Mouse (Mus musculus) neural tube, embryonic 11.5 days (tissue): ENCODE measurements at regions not wholly inside any gene's neighbourhood (a gene's known extent, or its start where the extent isn't known, plus 50 kb on each side); places are given as distances from the start of the nearest gene placed in this dataset.

ENCODE experiments used
- ATAC-seq: fragments of 200-750 bp; cut with Nextera tagmentation; 2 replicates; pipeline ENCODE4 v1.8.0; 2017; ENCODE audit warnings: moderate number of reproducible peaks, mild to moderate bottlenecking, moderate TSS enrichment, moderate library complexity; ENCODE audit not compliant: insufficient read depth, low FRiP score, low TSS enrichment
- DNase-seq: peaks from one replicate; pipeline ENCODE4 v3.0.0-alpha.2; 2015; ENCODE audit warnings: low spot score
- H3K27ac ChIP-seq: fragments of 300-500 bp; sonication (generic); 2 replicates; pipeline ENCODE4 v1.5.1; 2014; ENCODE audit warnings: low read depth, mild to moderate bottlenecking, low read length
- H3K27me3 ChIP-seq: fragments of 300-500 bp; sonication (generic); 2 replicates; pipeline ENCODE4 v1.6.1; 2014; ENCODE audit warnings: mild to moderate bottlenecking, low read length, mixed read lengths; ENCODE audit not compliant: control insufficient read depth, insufficient read depth
- H3K36me3 ChIP-seq: fragments of 300-500 bp; sonication (generic); 2 replicates; pipeline ENCODE4 v1.6.1; 2014; ENCODE audit warnings: mild to moderate bottlenecking, low read length, moderate library complexity, mixed read lengths; ENCODE audit not compliant: control insufficient read depth, insufficient read depth
- H3K4me1 ChIP-seq: fragments of 300-500 bp; sonication (generic); 2 replicates; pipeline ENCODE4 v1.6.1; 2014; ENCODE audit warnings: low read length, mixed read lengths; ENCODE audit not compliant: control insufficient read depth, insufficient read depth
- H3K4me2 ChIP-seq: fragments of 300-500 bp; sonication (generic); 2 replicates; pipeline ENCODE4 v1.6.1; 2014; ENCODE audit warnings: low read depth, mild to moderate bottlenecking, moderate library complexity
- H3K4me3 ChIP-seq: fragments of 300-500 bp; sonication (generic); 2 replicates; pipeline ENCODE4 v1.5.1; 2014; ENCODE audit warnings: low read depth, low read length
- H3K9ac ChIP-seq: fragments of 300-500 bp; sonication (generic); 2 replicates; pipeline ENCODE4 v1.6.1; 2014; ENCODE audit warnings: mild to moderate bottlenecking, low read length
- H3K9me3 ChIP-seq: fragments of 300-500 bp; sonication (generic); 2 replicates; pipeline ENCODE4 v1.6.1; 2016; ENCODE audit warnings: low read length; ENCODE audit not compliant: control insufficient read depth
- WGBS: fragments of 180-500 bp; shearing (Covaris S2); extraction: QIAGEN DNeasy Blood & Tissue Kit; methylation state at CpG from one replicate; pipeline ENCODE4 v1.1.7; 2014; 5-methylcytosine and 5-hydroxymethylcytosine counted together

- ATAC-seq (no peak), DNase-seq (no peak)
- Histone ChIP-seq H3K27me3 (no peaks in the 10 kb centered on the region), H3K4me2 (no peak overlapping the region), H3K9ac (no peak overlapping the region), H3K4me1 (no peaks in the 10 kb centered on the region), H3K36me3 (no peaks in the 10 kb centered on the region), H3K27ac (no peak overlapping the region), H3K9me3 (no peaks in the 10 kb centered on the region), H3K4me3 (no peak overlapping the region)
- WGBS: 85% methylated on average over 4 of the region's 4 CpGs
These were observed 388.8 kb downstream of the Med10 start for GRCm38 (mm10) chr13:70190978-70191377.

- H3K4me1 ChIP-seq: no peaks in the 10 kb centered on the region
- H3K4me3 ChIP-seq: no peak overlapping the region
- H3K9ac ChIP-seq: no peak overlapping the region
- H3K9me3 ChIP-seq: no peaks in the 10 kb centered on the region
- no peaks in the 10 kb centered on the region for H3K36me3 ChIP-seq
- no peak overlapping the region for H3K4me2 ChIP-seq
- H3K27ac ChIP-seq: no peak overlapping the region
- WGBS: 89% methylated on average over 13 of the region's 13 CpGs
- no peak for ATAC-seq
- H3K27me3 ChIP-seq: no peaks in the 10 kb centered on the region
- no peak for DNase-seq
These were observed 390.2 kb downstream of the Med10 start for GRCm38 (mm10) chr13:70192101-70193025.

DNA sequence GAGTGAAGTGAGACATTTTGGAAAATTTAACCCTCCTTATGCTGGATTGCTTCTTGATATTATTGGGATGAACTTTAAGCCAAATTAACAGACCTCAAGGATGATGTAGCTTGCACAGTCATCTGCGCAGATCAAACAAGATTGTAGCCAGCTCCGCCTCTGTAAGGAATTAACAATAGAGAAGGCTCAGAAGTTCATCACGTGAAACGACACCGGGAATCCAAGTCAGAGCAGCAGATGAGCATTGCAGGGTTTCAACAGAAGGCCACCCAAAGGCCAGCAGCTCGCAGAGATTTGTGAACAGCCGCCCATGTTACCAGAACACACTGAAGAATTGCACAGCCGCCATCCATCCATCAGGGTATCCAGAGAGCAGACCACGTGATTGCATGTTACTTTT is 391.1 kb downstream of the Med10 start:
- no peak for ATAC-seq
- H3K9ac ChIP-seq: no peak overlapping the region
- DNase-seq: no peak
- no peak overlapping the region for H3K27ac ChIP-seq
- no peak overlapping the region for H3K4me3 ChIP-seq
- no peaks in the 10 kb centered on the region for H3K36me3 ChIP-seq
- H3K9me3 ChIP-seq: no peaks in the 10 kb centered on the region
- no peaks in the 10 kb centered on the region for H3K4me1 ChIP-seq
- WGBS: 91% methylated on average over 9 of the region's 9 CpGs
- H3K4me2 ChIP-seq: no peak overlapping the region
- H3K27me3 ChIP-seq: no peaks in the 10 kb centered on the region

DNA sequence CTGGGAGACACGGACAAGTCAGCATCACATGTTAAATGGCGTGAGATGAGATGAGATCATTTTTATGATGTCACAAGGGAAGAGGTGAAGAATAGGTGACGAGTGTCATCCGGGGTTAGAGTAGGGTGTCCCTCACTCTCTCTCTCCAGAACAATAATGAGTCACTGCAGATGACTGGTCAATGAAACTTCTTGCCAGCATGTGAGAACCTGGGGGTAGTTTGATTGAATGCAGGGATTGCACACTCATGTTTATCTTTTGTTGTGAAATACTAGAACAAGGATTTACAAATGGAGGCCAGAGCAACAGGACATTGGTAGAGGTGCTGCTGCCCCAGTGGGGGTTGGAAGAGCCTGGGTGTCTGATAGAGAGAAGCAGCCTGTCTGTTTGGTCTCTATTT is 393.7 kb downstream of the Med10 start:
- Histone ChIP-seq H3K4me1 (no peaks in the 10 kb centered on the region), H3K36me3 (no peaks in the 10 kb centered on the region), H3K27me3 (no peaks in the 10 kb centered on the region), H3K9me3 (no peaks in the 10 kb centered on the region), H3K27ac (no peak overlapping the region), H3K4me2 (no peak overlapping the region), H3K9ac (no peak overlapping the region), H3K4me3 (no peak overlapping the region)
- no peak for DNase-seq
- 89% methylated on average over 4 of the region's 4 CpGs for WGBS
- ATAC-seq: no peak

DNA sequence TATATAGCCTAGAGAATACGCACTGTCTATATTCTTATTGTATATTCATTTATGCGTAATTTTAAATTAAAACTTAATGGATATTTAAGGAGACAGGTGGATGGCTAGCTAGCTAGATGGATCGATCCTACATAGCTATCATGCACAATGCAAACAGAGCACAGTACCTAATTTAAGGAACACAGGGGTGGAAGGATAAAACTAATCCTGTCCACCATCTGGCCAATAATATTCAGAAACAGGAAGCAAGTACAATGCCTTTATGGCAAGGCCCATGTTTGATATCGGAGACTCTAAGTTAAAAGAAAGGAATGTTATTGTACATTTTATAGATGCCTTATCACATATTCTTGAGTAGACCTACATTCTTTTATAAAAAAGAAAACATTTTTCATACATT is 396.4 kb downstream of the Med10 start:
- Histone ChIP-seq H3K9ac (no peak overlapping the region), H3K4me3 (no peak overlapping the region), H3K9me3 (no peaks in the 10 kb centered on the region), H3K36me3 (no peaks in the 10 kb centered on the region), H3K4me1 (no peaks in the 10 kb centered on the region), H3K4me2 (no peak overlapping the region), H3K27me3 (no peaks in the 10 kb centered on the region), H3K27ac (no peak overlapping the region)
- 88% methylated on average over 4 of the region's 4 CpGs for WGBS
- ATAC-seq (no peak), DNase-seq (no peak)

GRCm38 (mm10) chr13:70199087-70199486 is 396.9 kb downstream of the Med10 start:
- Histone ChIP-seq H3K9ac (no peak overlapping the region), H3K9me3 (no peaks in the 10 kb centered on the region), H3K27ac (no peak overlapping the region), H3K4me2 (no peak overlapping the region), H3K27me3 (no peaks in the 10 kb centered on the region), H3K4me1 (no peaks in the 10 kb centered on the region), H3K4me3 (no peak overlapping the region), H3K36me3 (no peaks in the 10 kb centered on the region)
- no peak for ATAC-seq
- no peak for DNase-seq
- WGBS: 77% methylated on average over 1 of the region's 1 CpGs

- no peaks in the 10 kb centered on the region for H3K9me3 ChIP-seq
- 62% methylated on average over 7 of the region's 7 CpGs for WGBS
- H3K4me1 ChIP-seq: no peaks in the 10 kb centered on the region
- H3K27me3 ChIP-seq: no peaks in the 10 kb centered on the region
- DNase-seq (no peak), ATAC-seq (no peak)
- no peak overlapping the region for H3K4me2 ChIP-seq
- no peak overlapping the region for H3K27ac ChIP-seq
- H3K4me3 ChIP-seq: no peak overlapping the region
- H3K36me3 ChIP-seq: no peaks in the 10 kb centered on the region
- no peak overlapping the region for H3K9ac ChIP-seq
These were observed 403.1 kb downstream of the Med10 start for GRCm38 (mm10) chr13:70205334-70205733.

GRCm38 (mm10) chr13:70210158-70210557 is 408.0 kb downstream of the Med10 start:
- WGBS: 80% methylated on average over 3 of the region's 3 CpGs
- Histone ChIP-seq H3K27me3 (no peaks in the 10 kb centered on the region), H3K4me2 (no peak overlapping the region), H3K36me3 (no peaks in the 10 kb centered on the region), H3K4me1 (no peaks in the 10 kb centered on the region), H3K9me3 (no peaks in the 10 kb centered on the region), H3K4me3 (no peak overlapping the region), H3K27ac (no peak overlapping the region), H3K9ac (no peak overlapping the region)
- no peak for ATAC-seq
- no peak for DNase-seq

DNA sequence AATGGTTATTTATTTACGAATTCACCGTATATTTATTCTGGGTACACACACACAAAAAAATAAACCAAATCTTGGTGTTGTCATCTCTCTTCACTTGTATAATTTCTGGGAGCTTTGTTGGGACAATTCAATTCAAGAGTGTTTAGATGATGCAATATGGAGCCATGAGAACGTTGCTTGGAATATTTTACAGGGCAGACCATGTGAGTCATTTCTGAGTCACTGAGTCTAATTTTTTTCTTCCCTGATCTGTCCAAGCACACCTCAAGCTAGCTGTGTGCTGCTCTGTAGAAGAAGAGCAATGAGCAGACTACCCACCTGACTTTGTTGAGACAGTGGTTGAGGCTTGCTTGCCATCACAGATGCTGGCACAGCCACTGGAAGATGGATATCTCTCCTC is 410.8 kb downstream of the Med10 start:
- no peak overlapping the region for H3K27ac ChIP-seq
- H3K4me2 ChIP-seq: no peak overlapping the region
- DNase-seq: no peak
- no peaks in the 10 kb centered on the region for H3K36me3 ChIP-seq
- no peak overlapping the region for H3K4me3 ChIP-seq
- no peaks in the 10 kb centered on the region for H3K4me1 ChIP-seq
- no peaks in the 10 kb centered on the region for H3K9me3 ChIP-seq
- no peaks in the 10 kb centered on the region for H3K27me3 ChIP-seq
- WGBS: 93% methylated on average over 3 of the region's 3 CpGs
- no peak overlapping the region for H3K9ac ChIP-seq
- no peak for ATAC-seq
